Mouse (Mus musculus) macrophage (primary cell): ENCODE measurements around the gene Nsg1. TPM values are rescaled to one million over a fixed set of nuclear protein-coding genes. Genes with fewer than 3 reads are reported as not detected.

Source experiments
- H3K27ac ChIP-seq: fragments of 350-480 bp; formaldehyde crosslinking; 2 replicates; pipeline ENCODE4 v1.9.0; 2021
- H3K36me3 ChIP-seq: fragments of 350-480 bp; formaldehyde crosslinking; 2 replicates; pipeline ENCODE4 v1.9.0; 2021; ENCODE audit errors: inconsistent target
- H3K4me3 ChIP-seq: fragments of 350-480 bp; formaldehyde crosslinking; 2 replicates; pipeline ENCODE4 v1.9.0; 2021; ENCODE audit errors: inconsistent target
- H3K79me2 ChIP-seq: fragments of 350-480 bp; formaldehyde crosslinking; 2 replicates; pipeline ENCODE4 v1.9.0; 2021; ENCODE audit errors: inconsistent target
- WGBS: methylation state at CpG from one replicate; pipeline ENCODE4 v1.1.7; 2026; ENCODE audit warnings: inconsistent platforms; ENCODE audit not compliant: missing documents; 5-methylcytosine and 5-hydroxymethylcytosine counted together
- polyA plus RNA-seq: library from polyadenylated mRNA; stranded (reverse); fragments of 250-400 nt; gene quantifications from 3 replicates; pipeline ENCODE4 v1.2.4, GENCODE M21; 2018; ENCODE audit warnings: inconsistent platforms

Gene Nsg1
- polyA plus RNA-seq, 1 experiment from 2014 or later: not detected

DNA sequence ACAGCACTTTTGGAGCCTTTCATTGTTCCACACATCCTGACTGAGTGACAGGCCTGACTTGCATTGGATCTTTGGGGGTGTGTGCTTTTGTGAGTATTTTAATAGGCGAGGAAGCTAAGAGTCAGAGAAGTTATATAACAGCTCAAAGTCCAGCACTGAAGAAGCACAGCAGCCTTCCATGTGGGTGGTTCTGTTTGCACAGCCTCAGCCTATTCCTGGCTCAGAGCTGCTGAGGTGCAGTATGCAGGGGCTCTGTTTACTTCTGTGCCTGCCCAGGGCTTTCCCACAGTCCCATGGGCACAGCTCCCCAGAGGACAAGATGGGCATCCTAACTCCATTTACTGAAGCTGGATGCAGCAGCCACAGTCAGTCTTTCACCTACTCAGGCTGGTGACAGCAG, 42.7 kb downstream of the Nsg1 start:
- 94% methylated on average over 1 of the region's 1 CpGs for WGBS
- peaks cover 23% of the 10 kb centered on the region; the same call in 1 of the 2 replicates for H3K36me3 ChIP-seq
- H3K4me3 ChIP-seq: no peak overlapping the region
- no peak overlapping the region for H3K27ac ChIP-seq
- H3K79me2 ChIP-seq: no peaks in the 10 kb centered on the region

DNA sequence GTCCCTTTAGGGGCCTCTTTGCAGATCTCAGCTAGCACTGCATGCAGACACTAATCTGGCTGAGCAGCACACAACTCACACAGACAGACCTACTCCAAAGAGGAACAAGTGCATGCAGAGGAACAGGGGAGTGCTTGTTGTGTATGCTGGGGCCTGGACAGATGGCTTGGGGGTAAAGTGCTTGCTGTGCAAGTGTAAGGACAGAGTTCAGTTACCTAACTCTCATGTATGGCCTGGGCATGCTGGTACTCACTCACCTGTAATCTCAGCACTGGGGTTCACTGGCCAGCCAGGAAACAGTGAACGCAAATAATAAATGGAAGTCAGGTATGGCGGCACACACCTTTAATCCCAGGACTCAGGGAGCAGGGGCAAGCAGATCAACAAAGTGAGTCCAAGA, 45.2 kb downstream of the Nsg1 start:
- Histone ChIP-seq H3K79me2 (no peaks in the 10 kb centered on the region), H3K4me3 (no peak overlapping the region), H3K27ac (no peak overlapping the region), H3K36me3 (peaks cover 23% of the 10 kb centered on the region; the same call in 1 of the 2 replicates)
- 87% methylated on average over 2 of the region's 2 CpGs for WGBS

GRCm38 (mm10) chr5:38106807-38107206, 52.9 kb downstream of the Nsg1 start:
- Histone ChIP-seq H3K36me3 (peaks cover 9% of the 10 kb centered on the region; the same call in 1 of the 2 replicates), H3K4me3 (no peak overlapping the region), H3K79me2 (no peaks in the 10 kb centered on the region), H3K27ac (no peak overlapping the region)
- 92% methylated on average over 7 of the region's 10 CpGs for WGBS

- Histone ChIP-seq H3K79me2 (no peaks in the 10 kb centered on the region), H3K36me3 (peaks cover 9% of the 10 kb centered on the region; the same call in 1 of the 2 replicates), H3K4me3 (no peak overlapping the region), H3K27ac (no peak overlapping the region)
- WGBS: 96% methylated on average over 14 of the region's 14 CpGs
Measured at GRCm38 (mm10) chr5:38106080-38106697, 53.5 kb downstream of the Nsg1 start.

- Histone ChIP-seq H3K36me3 (peaks cover 9% of the 10 kb centered on the region; the same call in 1 of the 2 replicates), H3K27ac (no peak overlapping the region), H3K79me2 (no peaks in the 10 kb centered on the region), H3K4me3 (no peak overlapping the region)
- 92% methylated on average over 2 of the region's 2 CpGs for whole genome bisulfite sequencing
Measured at GRCm38 (mm10) chr5:38102945-38103344, 56.8 kb downstream of the Nsg1 start.

GRCm38 (mm10) chr5:38099139-38099676, 60.5 kb downstream of the Nsg1 start:
- Histone ChIP-seq H3K36me3 (no peaks in the 10 kb centered on the region), H3K79me2 (no peaks in the 10 kb centered on the region), H3K4me3 (no peak overlapping the region), H3K27ac (no peak overlapping the region)
- WGBS: 100% methylated on average over 2 of the region's 2 CpGs

- H3K36me3 ChIP-seq: no peaks in the 10 kb centered on the region
- 85% methylated on average over 4 of the region's 4 CpGs for WGBS
- H3K27ac ChIP-seq: no peak overlapping the region
- no peaks in the 10 kb centered on the region for H3K79me2 ChIP-seq
- H3K4me3 ChIP-seq: no peak overlapping the region
Measured at GRCm38 (mm10) chr5:38097501-38098093, 62.1 kb downstream of the Nsg1 start.

GRCm38 (mm10) chr5:38094331-38094730, 65.4 kb downstream of the Nsg1 start:
- Histone ChIP-seq H3K4me3 (no peak overlapping the region), H3K79me2 (no peaks in the 10 kb centered on the region), H3K36me3 (no peaks in the 10 kb centered on the region), H3K27ac (no peak overlapping the region)
- WGBS: 100% methylated on average over 2 of the region's 2 CpGs

DNA sequence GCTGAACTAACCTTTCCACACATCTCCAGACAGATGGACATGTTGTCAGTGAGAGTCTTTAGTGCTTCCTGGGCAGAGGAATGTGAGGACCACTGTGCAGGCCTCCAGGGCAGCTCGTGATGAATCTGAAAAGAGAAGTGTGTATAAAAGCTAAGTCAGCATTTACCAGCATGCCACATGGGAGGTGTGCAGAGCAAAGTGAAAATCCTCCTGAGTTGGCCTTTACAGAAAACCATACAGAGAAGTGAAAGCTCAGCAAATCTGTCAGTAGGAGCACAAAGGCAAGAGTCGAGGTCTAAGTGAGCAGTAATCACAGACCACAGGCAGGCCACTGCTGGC, 67.8 kb downstream of the Nsg1 start:
- H3K79me2 ChIP-seq: peaks cover 5% of the 10 kb centered on the region; the same call in 1 of the 2 replicates
- H3K36me3 ChIP-seq: no peaks in the 10 kb centered on the region
- no peak overlapping the region for H3K27ac ChIP-seq
- WGBS: 9% methylated on average over 2 of the region's 2 CpGs
- H3K4me3 ChIP-seq: no peak overlapping the region

GRCm38 (mm10) chr5:38091046-38091965, 68.4 kb downstream of the Nsg1 start:
- no peak overlapping the region for H3K27ac ChIP-seq
- H3K36me3 ChIP-seq: no peaks in the 10 kb centered on the region
- 49% methylated on average over 8 of the region's 8 CpGs for WGBS
- peaks cover 5% of the 10 kb centered on the region; the same call in 1 of the 2 replicates for H3K79me2 ChIP-seq
- no peak overlapping the region for H3K4me3 ChIP-seq

- Histone ChIP-seq H3K27ac (no peak overlapping the region), H3K36me3 (no peaks in the 10 kb centered on the region), H3K4me3 (no peak overlapping the region), H3K79me2 (peaks cover 5% of the 10 kb centered on the region; the same call in 1 of the 2 replicates)
- WGBS: 96% methylated on average over 3 of the region's 3 CpGs
Measured at GRCm38 (mm10) chr5:38090581-38090980, 69.1 kb downstream of the Nsg1 start.

DNA sequence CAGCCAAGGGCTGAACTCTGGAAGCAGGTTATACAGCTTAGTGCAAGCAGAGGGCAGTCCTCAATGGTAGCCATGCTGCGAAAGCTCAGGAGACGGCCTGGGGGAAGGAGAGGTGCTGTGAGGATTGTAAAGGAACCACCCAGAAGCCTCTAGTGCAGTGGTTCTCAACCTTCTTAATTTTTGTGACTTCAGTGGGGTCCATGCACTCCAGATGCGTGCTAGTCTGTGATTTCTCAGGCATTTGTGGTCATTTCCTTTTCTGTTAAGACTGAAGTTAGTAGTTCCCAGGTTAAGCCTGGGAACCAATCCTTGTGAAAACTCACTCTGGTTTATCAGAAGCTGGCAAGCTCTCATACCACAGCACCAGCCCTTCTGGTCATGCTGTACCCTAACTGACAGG, 69.6 kb downstream of the Nsg1 start:
- H3K4me3 ChIP-seq: no peak overlapping the region
- peaks cover 5% of the 10 kb centered on the region; the same call in 1 of the 2 replicates for H3K79me2 ChIP-seq
- H3K36me3 ChIP-seq: no peaks in the 10 kb centered on the region
- H3K27ac ChIP-seq: no peak overlapping the region
- 97% methylated on average over 3 of the region's 3 CpGs for WGBS
